Mouse (Mus musculus) lung, embryonic 16.5 days (tissue): ENCODE measurements around the gene Garnl3. TPM values are rescaled to one million over a fixed set of nuclear protein-coding genes. Genes with fewer than 3 reads are reported as not detected.
A peak's percentile ranks its signal among the peaks of the same experiment; 100 is the strongest.

Source experiments
- ATAC-seq: fragments of 200-750 bp; cut with Nextera tagmentation; 2 replicates; pipeline ENCODE4 v1.8.0; 2017; ENCODE audit warnings: low read depth, mild to moderate bottlenecking, moderate library complexity
- H3K27ac ChIP-seq: fragments of 300-500 bp; sonication (generic); 2 replicates; pipeline ENCODE4 v1.5.1; 2014; ENCODE audit warnings: mild to moderate bottlenecking, control low read depth, low read length
- H3K27me3 ChIP-seq: fragments of 300-500 bp; sonication (generic); 2 replicates; pipeline ENCODE4 v1.6.1; 2014; ENCODE audit warnings: low read depth, low read length, mixed read lengths; ENCODE audit not compliant: control insufficient read depth, insufficient read depth
- H3K36me3 ChIP-seq: fragments of 300-500 bp; sonication (generic); 2 replicates; pipeline ENCODE4 v1.6.1; 2014; ENCODE audit warnings: low read length; ENCODE audit not compliant: control insufficient read depth, insufficient read depth
- H3K4me1 ChIP-seq: fragments of 300-500 bp; sonication (generic); replicated peaks from 2 replicates; pipeline ENCODE4 v1.6.1; 2014; ENCODE audit warnings: low read length, mixed read lengths; ENCODE audit not compliant: control insufficient read depth, insufficient read depth
- H3K4me2 ChIP-seq: fragments of 300-500 bp; sonication (generic); 2 replicates; pipeline ENCODE4 v1.6.1; 2014; ENCODE audit warnings: low read depth, low read length, control low read depth
- H3K4me3 ChIP-seq: fragments of 300-500 bp; sonication (generic); 2 replicates; pipeline ENCODE4 v1.5.1; 2014; ENCODE audit warnings: mild to moderate bottlenecking, low read length, control low read depth
- H3K9ac ChIP-seq: fragments of 300-500 bp; sonication (generic); 2 replicates; pipeline ENCODE4 v1.6.1; 2014; ENCODE audit warnings: low read length, control low read depth
- H3K9me3 ChIP-seq: fragments of 300-500 bp; sonication (generic); 2 replicates; pipeline ENCODE4 v1.6.1; 2016; ENCODE audit warnings: low read length; ENCODE audit not compliant: control insufficient read depth
- WGBS: fragments of 180-500 bp; shearing (Covaris S2); extraction: QIAGEN DNeasy Blood & Tissue Kit; methylation state at CpG from one replicate; pipeline ENCODE4 v1.1.7; 2014; 5-methylcytosine and 5-hydroxymethylcytosine counted together
- polyA plus RNA-seq: library from polyadenylated mRNA; unstranded; fragments of >200 nt; fragmentation: Nextera tagmentation; extraction: Ambion mirVana; gene quantifications from 2 replicates; pipeline ENCODE4 v1.2.1, GENCODE M21; 2015

The Garnl3 gene
- polyA plus RNA-seq, 1 experiment from 2014 or later: 9.3 TPM

DNA sequence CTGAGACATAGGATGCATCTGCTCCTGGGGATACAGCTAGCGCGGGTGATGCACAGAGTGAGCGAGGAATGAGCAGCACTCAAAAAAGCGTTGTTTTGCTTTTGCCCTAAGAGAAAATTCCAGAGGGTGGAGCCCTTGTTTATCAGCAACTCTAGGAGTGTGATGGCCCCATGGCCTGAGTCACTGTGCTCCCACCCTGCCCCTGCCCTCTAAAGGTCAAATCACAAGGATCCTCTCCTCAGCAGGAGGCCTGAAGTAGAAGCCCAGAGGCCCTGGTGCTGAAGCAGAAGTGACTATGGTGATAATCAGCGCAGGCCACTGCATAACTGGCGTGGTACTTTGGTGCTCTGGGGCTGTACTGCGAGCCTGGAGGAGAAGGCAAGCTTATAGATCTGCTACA is 28.1 kb upstream of the Garnl3 start:
- Histone ChIP-seq H3K4me1 (peaks cover 4% of the 10 kb centered on the region), H3K9ac (no peak overlapping the region), H3K27me3 (no peaks in the 10 kb centered on the region), H3K4me2 (no peak overlapping the region), H3K4me3 (no peak overlapping the region), H3K36me3 (no peaks in the 10 kb centered on the region), H3K27ac (no peak overlapping the region), H3K9me3 (no peaks in the 10 kb centered on the region)
- 86% methylated on average over 7 of the region's 7 CpGs for WGBS
- no peak for ATAC-seq

- H3K27ac ChIP-seq: no peak overlapping the region
These were observed 27.4 kb upstream of the Garnl3 start for GRCm38 (mm10) chr2:33158895-33159294.

GRCm38 (mm10) chr2:33156283-33156781 is 24.9 kb upstream of the Garnl3 start:
- ATAC-seq: no peak

More at GRCm38 (mm10) chr2:33158895-33159294, 27.4 kb upstream of the Garnl3 start:
- Histone ChIP-seq H3K36me3 (no peaks in the 10 kb centered on the region), H3K4me3 (no peak overlapping the region), H3K27me3 (no peaks in the 10 kb centered on the region), H3K9ac (no peak overlapping the region), H3K9me3 (no peaks in the 10 kb centered on the region), H3K4me1 (no peaks in the 10 kb centered on the region), H3K4me2 (no peak overlapping the region)
- WGBS: 83% methylated on average over 6 of the region's 6 CpGs
- ATAC-seq: no peak

DNA sequence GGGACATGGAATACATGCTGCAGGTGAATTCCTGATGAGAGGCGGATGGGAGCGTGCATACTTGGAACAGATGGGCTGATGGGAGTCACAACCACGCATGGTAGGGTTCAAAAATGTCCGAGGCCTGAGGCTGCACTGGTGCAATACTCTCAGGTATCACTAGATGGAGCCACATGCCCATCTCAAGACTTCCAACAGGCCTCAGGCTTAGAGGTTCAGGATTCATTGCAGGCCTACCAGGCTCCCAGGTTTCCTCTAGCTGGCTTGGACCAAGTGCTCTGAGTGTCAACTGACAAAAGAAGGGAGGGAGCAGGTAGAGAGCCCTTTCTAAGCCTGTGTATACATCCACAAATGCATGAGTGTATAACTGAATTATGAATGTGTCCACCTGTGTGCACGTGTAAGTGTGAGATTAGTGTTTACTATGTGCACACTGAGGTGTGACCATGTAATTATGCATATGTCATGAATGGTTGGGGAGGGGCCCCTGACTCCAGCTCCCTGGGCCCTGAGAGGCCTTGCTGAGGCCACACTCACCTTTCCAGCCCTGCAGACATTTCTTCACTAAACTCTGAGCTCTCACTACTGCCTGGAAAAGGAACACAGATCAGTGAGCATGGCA is 23.4 kb upstream of the Garnl3 start:
- H3K4me2 ChIP-seq: no peak overlapping the region
- no peaks in the 10 kb centered on the region for H3K4me1 ChIP-seq
- H3K9ac ChIP-seq: no peak overlapping the region
- 25% methylated on average over 5 of the region's 5 CpGs for WGBS
- no peaks in the 10 kb centered on the region for H3K36me3 ChIP-seq
- H3K4me3 ChIP-seq: no peak overlapping the region
- peak; percentile 66 for ATAC-seq
- H3K27me3 ChIP-seq: no peaks in the 10 kb centered on the region
- no peaks in the 10 kb centered on the region for H3K9me3 ChIP-seq
- no peak overlapping the region for H3K27ac ChIP-seq

More at GRCm38 (mm10) chr2:33156283-33156781, 24.9 kb upstream of the Garnl3 start:
- Histone ChIP-seq H3K36me3 (no peaks in the 10 kb centered on the region), H3K9me3 (no peaks in the 10 kb centered on the region), H3K27me3 (no peaks in the 10 kb centered on the region), H3K4me2 (no peak overlapping the region), H3K4me1 (no peaks in the 10 kb centered on the region), H3K27ac (no peak overlapping the region), H3K4me3 (no peak overlapping the region), H3K9ac (no peak overlapping the region)
- WGBS: 64% methylated on average over 5 of the region's 5 CpGs

DNA sequence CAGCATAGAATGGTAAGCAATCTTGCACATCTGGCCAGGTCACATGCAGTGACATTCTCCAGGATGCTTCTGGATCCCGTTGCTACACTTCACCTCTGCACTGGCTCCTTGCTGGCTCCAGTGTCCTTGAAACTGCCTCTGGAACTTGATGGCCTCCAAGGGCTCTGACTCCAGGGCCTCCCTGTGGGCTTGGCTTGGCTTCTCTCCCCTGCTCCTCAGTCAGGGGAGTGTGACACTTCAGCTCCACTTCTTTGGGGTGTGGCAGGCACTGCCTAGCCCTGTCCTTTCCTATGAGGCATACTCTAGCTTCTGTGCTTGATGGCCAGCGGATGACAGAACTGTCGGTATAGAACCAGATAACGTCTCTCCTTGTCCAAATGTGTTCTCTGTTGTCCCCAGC is 15.5 kb upstream of the Garnl3 start:
- ATAC-seq: no peak
- no peak overlapping the region for H3K4me3 ChIP-seq
- no peak overlapping the region for H3K4me2 ChIP-seq
- H3K27me3 ChIP-seq: no peaks in the 10 kb centered on the region
- no peaks in the 10 kb centered on the region for H3K36me3 ChIP-seq
- WGBS: 59% methylated on average over 4 of the region's 4 CpGs
- no peak overlapping the region for H3K9ac ChIP-seq
- no peak overlapping the region for H3K27ac ChIP-seq
- H3K4me1 ChIP-seq: no peaks in the 10 kb centered on the region
- no peaks in the 10 kb centered on the region for H3K9me3 ChIP-seq

DNA sequence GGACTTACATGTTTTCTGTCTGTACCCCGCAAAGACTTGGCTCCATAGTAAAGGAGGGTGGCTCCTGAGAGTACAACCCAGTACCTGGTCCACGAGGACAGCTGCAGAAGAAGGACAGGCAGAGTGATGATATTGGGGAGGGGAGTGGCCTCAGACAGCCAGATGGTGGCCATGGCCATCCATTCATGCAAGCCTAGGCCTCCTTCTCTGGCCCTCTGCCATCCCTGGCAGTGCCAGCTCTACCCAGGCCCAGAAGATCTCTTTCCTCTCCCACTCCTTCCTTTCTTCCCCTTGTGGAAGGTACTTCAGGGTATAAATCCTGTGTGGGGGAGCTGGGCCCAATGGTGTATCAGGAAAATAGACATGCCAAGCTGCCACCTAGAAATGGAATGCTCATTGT is 11.8 kb upstream of the Garnl3 start:
- Histone ChIP-seq H3K27me3 (no peaks in the 10 kb centered on the region), H3K4me2 (no peak overlapping the region), H3K27ac (no peak overlapping the region), H3K4me3 (no peak overlapping the region), H3K36me3 (no peaks in the 10 kb centered on the region), H3K9me3 (no peaks in the 10 kb centered on the region), H3K4me1 (no peaks in the 10 kb centered on the region), H3K9ac (no peak overlapping the region)
- no peak for ATAC-seq
- WGBS: 85% methylated on average over 2 of the region's 2 CpGs

- 84% methylated on average over 2 of the region's 2 CpGs for WGBS
- no peaks in the 10 kb centered on the region for H3K4me1 ChIP-seq
- no peak overlapping the region for H3K4me3 ChIP-seq
- no peaks in the 10 kb centered on the region for H3K27me3 ChIP-seq
- no peak overlapping the region for H3K9ac ChIP-seq
- H3K4me2 ChIP-seq: no peak overlapping the region
- H3K9me3 ChIP-seq: no peaks in the 10 kb centered on the region
- H3K27ac ChIP-seq: no peak overlapping the region
- no peak for ATAC-seq
- no peaks in the 10 kb centered on the region for H3K36me3 ChIP-seq
These were observed 7.0 kb upstream of the Garnl3 start for GRCm38 (mm10) chr2:33138491-33138890.

- Histone ChIP-seq H3K27me3 (peaks cover under 1% of the 10 kb centered on the region; the same call in 1 of the 2 replicates), H3K36me3 (no peaks in the 10 kb centered on the region), H3K4me3 (no peak overlapping the region), H3K4me1 (no peaks in the 10 kb centered on the region), H3K4me2 (no peak overlapping the region), H3K9ac (no peak overlapping the region), H3K9me3 (no peaks in the 10 kb centered on the region), H3K27ac (no peak overlapping the region)
- WGBS: 81% methylated on average over 4 of the region's 4 CpGs
- ATAC-seq: no peak
These were observed 6.3 kb upstream of the Garnl3 start for GRCm38 (mm10) chr2:33137731-33138130.

GRCm38 (mm10) chr2:33137244-33137643 is 5.8 kb upstream of the Garnl3 start:
- Histone ChIP-seq H3K36me3 (no peaks in the 10 kb centered on the region), H3K4me3 (no peak overlapping the region), H3K4me1 (no peaks in the 10 kb centered on the region), H3K27me3 (peaks cover 5% of the 10 kb centered on the region; the same call in 1 of the 2 replicates), H3K27ac (no peak overlapping the region), H3K9me3 (no peaks in the 10 kb centered on the region), H3K4me2 (no peak overlapping the region), H3K9ac (no peak overlapping the region)
- 79% methylated on average over 9 of the region's 9 CpGs for WGBS
- ATAC-seq: no peak
